Mouse (Mus musculus): ENCODE results near the gene Bad.

DNA sequence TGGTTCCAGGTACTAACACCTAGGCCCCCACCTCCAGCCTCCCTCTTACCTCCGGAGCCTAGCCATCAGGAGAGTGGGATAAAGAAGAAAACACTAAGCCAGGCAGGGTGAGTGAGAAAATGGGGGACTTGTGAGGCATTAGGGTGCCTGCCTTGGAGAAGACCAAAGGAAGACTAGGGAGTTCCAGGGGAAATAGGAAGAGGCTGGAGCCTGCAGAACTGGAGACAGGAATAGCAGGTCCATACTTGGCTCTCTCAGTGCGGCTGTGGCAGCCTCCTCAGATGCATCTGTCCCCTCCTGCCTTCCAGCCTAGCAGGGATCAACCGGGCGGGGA lies 8.6 kb upstream of the Bad start:
- TF ChIP-seq POLR2A (IDR thresholded peaks at IDR 0.05; ENCODE audit: control insufficient read depth, extremely low read depth, insufficient read depth, low read length, poor library complexity) (no peak), CTCF (IDR thresholded peaks at IDR 0.05; ENCODE audit: borderline replicate concordance, control insufficient read depth, extremely low read depth, insufficient read depth, low read length, poor library complexity) (no peak)

Measured in thymus, adult 2 months (tissue).